Mouse (Mus musculus) forebrain, embryonic 14.5 days (tissue): Measurements from ENCODE around the gene Slc25a14. TPM values are rescaled to one million over a fixed set of nuclear protein-coding genes. Genes with fewer than 3 reads are reported as not detected.

Experiments used
- ATAC-seq: fragments of 200-750 bp; cut with Nextera tagmentation; 2 replicates; pipeline ENCODE4 v1.8.0; 2017; ENCODE audit warnings: mild to moderate bottlenecking, moderate library complexity
- DNase-seq: peaks from one replicate; pipeline ENCODE4 v3.0.0-alpha.2; 2015; ENCODE audit warnings: low spot score
- H3K27ac ChIP-seq: fragments of 300-500 bp; sonication (generic); 2 replicates; pipeline ENCODE4 v1.5.1; 2014; ENCODE audit warnings: low read depth, mild to moderate bottlenecking, control low read depth, low read length, moderate library complexity
- H3K27me3 ChIP-seq: fragments of 300-500 bp; sonication (generic); replicated peaks from 2 replicates; pipeline ENCODE4 v1.6.1; 2014; ENCODE audit warnings: low read length, control low read depth, mixed read lengths; ENCODE audit not compliant: control insufficient read depth, insufficient read depth
- H3K36me3 ChIP-seq: fragments of 300-500 bp; sonication (generic); 2 replicates; pipeline ENCODE4 v1.6.1; 2014; ENCODE audit warnings: low read length, control low read depth; ENCODE audit not compliant: control insufficient read depth, insufficient read depth
- H3K4me1 ChIP-seq: fragments of 300-500 bp; sonication (generic); 2 replicates; pipeline ENCODE4 v1.6.1; 2014; ENCODE audit warnings: antibody characterized with exemption, low read length, control low read depth; ENCODE audit not compliant: control insufficient read depth, insufficient read depth
- H3K4me2 ChIP-seq: fragments of 300-500 bp; sonication (generic); 2 replicates; pipeline ENCODE4 v1.6.1; 2014; ENCODE audit warnings: mild to moderate bottlenecking, control low read depth, low read length
- H3K4me3 ChIP-seq: fragments of 300-500 bp; sonication (generic); 2 replicates; pipeline ENCODE4 v1.5.1; 2014; ENCODE audit warnings: low read depth, low read length, control low read depth
- H3K9ac ChIP-seq: fragments of 300-500 bp; sonication (generic); 2 replicates; pipeline ENCODE4 v1.6.1; 2014; ENCODE audit warnings: mild to moderate bottlenecking, low read length, control low read depth, moderate library complexity
- H3K9me3 ChIP-seq: fragments of 300-500 bp; sonication (generic); replicated peaks from 2 replicates; pipeline ENCODE4 v1.6.1; 2016; ENCODE audit warnings: low read length, control low read depth, mixed read lengths; ENCODE audit not compliant: control insufficient read depth
- WGBS: fragments of 180-500 bp; shearing (Covaris S2); extraction: QIAGEN DNeasy Blood & Tissue Kit; methylation state at CpG from one replicate; pipeline ENCODE4 v1.1.7; 2014; 5-methylcytosine and 5-hydroxymethylcytosine counted together
- polyA plus RNA-seq: library from polyadenylated mRNA; unstranded; fragments of >200 nt; fragmentation: Nextera tagmentation; extraction: Ambion mirVana; gene quantifications from 2 replicates; pipeline ENCODE4 v1.2.1, GENCODE M21; 2014

Slc25a14 gene
- 48.6 and 52.7 TPM in 2 replicates for polyA plus RNA-seq

GRCm38 (mm10) chrX:48623379-48624053 is at the start of gene Slc25a14:
Slc25a14 (plus strand) TSS chrX:48623413.
- peak within 1 kb of the TSS; percentile 53 for H3K4me2 ChIP-seq
- peak; percentile 92 for DNase-seq
- H3K9ac ChIP-seq = peak within 1 kb of the TSS; percentile 57
- ATAC-seq = peak; percentile 99
- no peaks in the 10 kb centered on the region for H3K27me3 ChIP-seq
- no peaks in the 10 kb centered on the region for H3K9me3 ChIP-seq
- H3K4me1 ChIP-seq = no peaks in the 10 kb centered on the region
- H3K36me3 ChIP-seq = no peaks in the 10 kb centered on the region
- 24% methylated on average over 38 of the region's 38 CpGs for WGBS
- peak within 1 kb of the TSS; percentile 50 for H3K4me3 ChIP-seq
- H3K27ac ChIP-seq = peak within 1 kb of the TSS; percentile 83

GRCm38 (mm10) chrX:48583332-48583731 is 39.9 kb upstream of the Slc25a14 start:
- Histone ChIP-seq H3K27me3 (no peaks in the 10 kb centered on the region), H3K4me1 (no peaks in the 10 kb centered on the region), H3K36me3 (peaks cover 18% of the 10 kb centered on the region; the same call in 1 of the 2 replicates), H3K4me3 (no peak overlapping the region), H3K9me3 (no peaks in the 10 kb centered on the region), H3K9ac (no peak overlapping the region), H3K4me2 (no peak overlapping the region), H3K27ac (no peak overlapping the region)
- no peak for ATAC-seq
- no peak for DNase-seq

- Histone ChIP-seq H3K27ac (peak overlapping the region; percentile 77), H3K27me3 (no peaks in the 10 kb centered on the region), H3K4me2 (peak overlapping the region; percentile 53), H3K4me3 (peak overlapping the region; percentile 54), H3K9me3 (no peaks in the 10 kb centered on the region), H3K4me1 (peaks cover 3% of the 10 kb centered on the region; the same call in 1 of the 2 replicates), H3K36me3 (peaks cover 12% of the 10 kb centered on the region), H3K9ac (peak overlapping the region; percentile 77)
- ATAC-seq = peak; percentile 56; the same call in 1 of the 2 replicates
- DNase-seq = peak; percentile 20
- 34% methylated on average over 15 of the region's 15 CpGs for WGBS
These were observed 29.5 kb upstream of the Slc25a14 start for GRCm38 (mm10) chrX:48593721-48594098.

GRCm38 (mm10) chrX:48594099-48594760 is 29.0 kb upstream of the Slc25a14 start, which contains the start of gene Zfp280c:
Zfp280c (minus strand) TSS chrX:48594504.
- Histone ChIP-seq H3K4me2 (peak within 1 kb of the TSS; percentile 53), H3K27ac (peak within 1 kb of the TSS; percentile 77), H3K36me3 (peaks cover 12% of the 10 kb centered on the region), H3K9ac (peak within 1 kb of the TSS; percentile 77), H3K27me3 (no peaks in the 10 kb centered on the region), H3K9me3 (no peaks in the 10 kb centered on the region), H3K4me1 (peaks cover 3% of the 10 kb centered on the region; the same call in 1 of the 2 replicates), H3K4me3 (peak within 1 kb of the TSS; percentile 54)
- ATAC-seq = peak; percentile 93
- peak; percentile 68 for DNase-seq
- 31% methylated on average over 45 of the region's 45 CpGs for WGBS

GRCm38 (mm10) chrX:48596053-48596452 is 27.2 kb upstream of the Slc25a14 start:
- Histone ChIP-seq H3K4me2 (no peak overlapping the region), H3K36me3 (peaks cover 1% of the 10 kb centered on the region), H3K27me3 (no peaks in the 10 kb centered on the region), H3K27ac (no peak overlapping the region), H3K4me3 (no peak overlapping the region), H3K4me1 (peaks cover 3% of the 10 kb centered on the region; the same call in 1 of the 2 replicates), H3K9me3 (no peaks in the 10 kb centered on the region), H3K9ac (no peak overlapping the region)
- WGBS = 86% methylated on average over 9 of the region's 9 CpGs
- ATAC-seq (no peak), DNase-seq (no peak)

GRCm38 (mm10) chrX:48596906-48597305 is 26.3 kb upstream of the Slc25a14 start:
- Histone ChIP-seq H3K9ac (no peak overlapping the region), H3K4me3 (no peak overlapping the region), H3K36me3 (no peaks in the 10 kb centered on the region), H3K27ac (no peak overlapping the region), H3K4me2 (no peak overlapping the region), H3K9me3 (no peaks in the 10 kb centered on the region), H3K4me1 (peaks cover 3% of the 10 kb centered on the region; the same call in 1 of the 2 replicates), H3K27me3 (no peaks in the 10 kb centered on the region)
- ATAC-seq = no peak
- no peak for DNase-seq
- 91% methylated on average over 5 of the region's 5 CpGs for WGBS

GRCm38 (mm10) chrX:48604872-48605271 is 18.3 kb upstream of the Slc25a14 start:
- H3K9ac ChIP-seq = no peak overlapping the region
- no peak for ATAC-seq
- WGBS = 63% methylated on average over 2 of the region's 2 CpGs
- no peak overlapping the region for H3K27ac ChIP-seq
- no peak for DNase-seq
- no peaks in the 10 kb centered on the region for H3K4me1 ChIP-seq
- no peak overlapping the region for H3K4me3 ChIP-seq
- no peaks in the 10 kb centered on the region for H3K27me3 ChIP-seq
- H3K36me3 ChIP-seq = no peaks in the 10 kb centered on the region
- H3K9me3 ChIP-seq = no peaks in the 10 kb centered on the region
- no peak overlapping the region for H3K4me2 ChIP-seq

GRCm38 (mm10) chrX:48623049-48623378 is 199 bp upstream of the Slc25a14 start:
- 40% methylated on average over 4 of the region's 4 CpGs for WGBS
- Histone ChIP-seq H3K27me3 (no peaks in the 10 kb centered on the region), H3K4me3 (peak overlapping the region; percentile 50), H3K9ac (peak overlapping the region; percentile 57), H3K4me1 (no peaks in the 10 kb centered on the region), H3K9me3 (no peaks in the 10 kb centered on the region), H3K4me2 (peak overlapping the region; percentile 53), H3K27ac (peak overlapping the region; percentile 83), H3K36me3 (no peaks in the 10 kb centered on the region)
- DNase-seq = no peak
- ATAC-seq = no peak

- H3K27me3 ChIP-seq = no peaks in the 10 kb centered on the region
- H3K4me2 ChIP-seq = peak overlapping the region; percentile 53
- no peaks in the 10 kb centered on the region for H3K4me1 ChIP-seq
- no peaks in the 10 kb centered on the region for H3K36me3 ChIP-seq
- 30% methylated on average over 9 of the region's 9 CpGs for WGBS
- H3K9ac ChIP-seq = peak overlapping the region; percentile 57
- no peaks in the 10 kb centered on the region for H3K9me3 ChIP-seq
- no peak for DNase-seq
- peak overlapping the region; percentile 50 for H3K4me3 ChIP-seq
- peak; percentile 35; the same call in 1 of the 2 replicates for ATAC-seq
- peak overlapping the region; percentile 83 for H3K27ac ChIP-seq
These were observed 824 bp downstream of the Slc25a14 start for GRCm38 (mm10) chrX:48624054-48624420.
